Mouse (Mus musculus) ES-Bruce4 (cell line): ENCODE data around the gene Dus1l.

ENCODE experiments used
- CTCF ChIP-seq: IDR thresholded peaks from one replicate; pipeline ENCODE4 v1.8.1; 2011; ENCODE audit warnings: low read depth, low read length
- POLR2A ChIP-seq: IDR thresholded peaks from one replicate; pipeline ENCODE4 v1.8.1; 2011; ENCODE audit warnings: low read length; ENCODE audit not compliant: insufficient read depth

DNA sequence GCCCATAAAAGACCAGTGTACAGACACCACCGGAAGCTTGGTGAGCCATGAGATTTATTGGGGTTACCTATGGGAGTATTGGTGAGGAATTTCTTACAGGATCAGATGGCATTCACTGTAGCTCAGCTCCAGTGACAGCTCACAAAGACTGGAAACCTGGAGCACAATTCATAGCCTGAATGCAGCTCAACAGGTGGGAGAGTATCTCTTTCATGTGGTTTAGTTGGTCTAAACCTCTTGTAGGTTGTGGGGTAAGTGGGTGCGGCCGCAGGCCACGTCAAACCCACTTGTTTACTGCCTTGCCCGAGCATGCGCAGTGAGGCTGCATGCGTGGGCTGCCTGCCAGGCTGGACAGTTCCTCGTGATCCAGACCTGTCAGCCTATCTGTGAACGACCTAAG lies 36.0 kb downstream of the Dus1l start:
- no peak for TF ChIP-seq POLR2A
- no peak for TF ChIP-seq CTCF
